Mouse (Mus musculus) E14TG2a.4 (cell line): ENCODE results near the gene Pck2.
A peak's percentile ranks its signal among the peaks of the same experiment; 100 is the strongest.

ENCODE experiments used
- H3K27me3 ChIP-seq: 2 replicates; pipeline ENCODE4 v1.6.1; 2014; ENCODE audit warnings: low read length, control low read depth; ENCODE audit not compliant: insufficient read depth
- H3K36me3 ChIP-seq: 2 replicates; pipeline ENCODE4 v1.6.1; 2014; ENCODE audit warnings: low read length, control low read depth; ENCODE audit not compliant: insufficient read depth
- H3K4me1 ChIP-seq: replicated peaks from 2 replicates; pipeline ENCODE4 v1.6.1; 2014; ENCODE audit warnings: low read depth, low read length, control low read depth
- H3K4me3 ChIP-seq: replicated peaks from 2 replicates; pipeline ENCODE4 v1.5.1; 2014; ENCODE audit warnings: mild to moderate bottlenecking, low read length
- H3K9me3 ChIP-seq: 2 replicates; pipeline ENCODE4 v1.6.1; 2014; ENCODE audit warnings: low read length, control low read depth
- CTCF ChIP-seq: conservative IDR thresholded peaks from 2 replicates; pipeline ENCODE4 v1.5.1; 2014; ENCODE audit warnings: low read length
- NANOG ChIP-seq: IDR thresholded peaks from 2 replicates; pipeline ENCODE4 v1.6.1; 2014; ENCODE audit warnings: borderline replicate concordance, low read length, mixed read lengths
- POU5F1 ChIP-seq: IDR thresholded peaks from 2 replicates; pipeline ENCODE4 v1.6.1; 2014; ENCODE audit warnings: low read length, borderline replicate concordance

The Pck2 gene

DNA sequence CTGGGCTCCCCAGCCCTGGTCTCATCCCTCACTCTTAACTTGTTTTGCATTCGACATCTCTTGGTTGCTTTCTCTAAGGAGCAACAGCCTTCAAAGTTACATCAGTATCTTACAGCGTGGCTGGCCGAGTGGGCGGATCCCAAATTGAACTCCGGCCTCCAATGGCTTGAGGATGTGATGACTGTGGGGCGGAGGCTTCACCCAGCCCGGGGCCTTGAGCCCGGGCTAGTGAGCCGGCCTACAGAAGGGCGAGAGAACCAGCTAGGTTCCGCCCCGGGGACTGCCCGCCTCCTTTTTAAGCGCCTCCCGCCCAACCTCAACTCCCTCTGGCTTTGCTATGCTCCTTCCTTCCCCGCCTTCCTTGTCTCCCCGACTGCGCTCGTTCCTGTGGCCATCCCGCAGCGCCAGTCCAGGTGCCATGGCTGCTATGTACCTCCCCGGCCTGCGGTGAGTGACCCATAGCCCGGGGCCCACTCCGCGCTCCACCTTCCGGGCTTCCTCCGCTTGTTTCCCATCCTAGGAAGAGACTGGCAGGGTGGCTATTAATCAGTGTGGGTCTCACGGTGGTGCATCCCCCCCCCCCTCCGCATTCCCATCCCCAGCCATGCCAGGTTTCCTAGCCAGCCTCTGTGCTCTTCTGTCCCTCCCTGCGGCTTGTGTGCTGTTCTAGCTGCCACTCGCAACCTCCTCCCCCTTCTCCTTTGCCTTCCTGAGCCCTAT is at the start of gene Pck2:
TSS of gene Pck2 (plus strand) at position 200 of the 720 bp plus-strand sequence.
- TF ChIP-seq CTCF (no peak), POU5F1 (no peak), NANOG (no peak)
- no peaks in the 10 kb centered on the region for H3K9me3 ChIP-seq

DNA sequence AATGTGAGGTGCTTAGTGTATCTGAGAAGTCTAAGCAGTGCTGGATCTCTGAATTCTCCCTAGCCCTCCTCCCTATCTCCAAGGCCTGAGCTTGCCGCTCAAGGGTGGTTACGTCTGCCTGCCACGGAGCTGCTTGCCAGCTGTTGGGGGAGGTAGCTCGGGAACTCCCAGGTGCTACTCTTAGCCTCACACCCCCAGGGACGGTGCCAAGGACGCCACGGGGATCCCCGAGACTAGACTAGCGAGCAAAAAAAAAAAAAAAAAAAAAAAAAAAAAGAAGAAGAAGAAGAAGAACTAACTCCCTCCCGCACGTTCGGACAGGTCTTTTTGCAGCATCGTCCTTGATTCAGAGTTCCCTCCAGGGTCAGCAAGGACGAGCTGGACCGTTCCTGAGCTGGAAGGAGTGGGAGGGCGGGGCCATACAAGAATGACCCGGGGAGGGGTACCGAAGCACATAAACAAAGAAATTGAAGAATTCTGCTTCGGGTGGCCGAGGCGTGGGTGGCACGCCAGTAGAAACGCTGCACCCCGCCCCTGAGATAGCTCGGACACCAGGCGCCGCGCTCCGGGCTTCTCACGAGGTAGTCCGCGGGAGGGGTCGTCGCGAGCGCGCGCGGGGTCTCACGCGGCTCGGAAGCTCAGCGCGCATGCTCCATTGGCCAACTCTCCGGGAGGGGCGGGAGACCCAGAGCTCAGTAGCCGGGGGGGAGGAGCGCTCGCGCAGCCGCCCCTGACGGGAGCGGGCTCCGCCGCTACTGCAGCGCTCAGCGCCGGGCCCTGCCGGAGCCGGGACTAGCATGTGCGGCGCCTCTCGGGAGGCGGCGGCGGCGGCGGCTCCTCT is 49.5 kb upstream of the Pck2 start, which contains the start of gene Carmil3:
TSS of gene Carmil3 (plus strand) at position 291 of the 841 bp plus-strand sequence.
- peak within 1 kb of the TSS; percentile 88 for H3K4me3 ChIP-seq
- H3K36me3 ChIP-seq: no peaks in the 10 kb centered on the region
- TF ChIP-seq CTCF (no peak), NANOG (no peak), POU5F1 (no peak)
- H3K9me3 ChIP-seq: no peaks in the 10 kb centered on the region
- H3K27me3 ChIP-seq: peaks cover 52% of the 10 kb centered on the region
- peaks cover 41% of the 10 kb centered on the region for H3K4me1 ChIP-seq

More for the DNA sequence above, at the start of gene Pck2:
- H3K36me3 ChIP-seq: peaks cover 37% of the 10 kb centered on the region
- H3K4me1 ChIP-seq: peaks cover 58% of the 10 kb centered on the region
- H3K4me3 ChIP-seq: peak within 1 kb of the TSS; percentile 83
- peaks cover 11% of the 10 kb centered on the region; the same call in 1 of the 2 replicates for H3K27me3 ChIP-seq

DNA sequence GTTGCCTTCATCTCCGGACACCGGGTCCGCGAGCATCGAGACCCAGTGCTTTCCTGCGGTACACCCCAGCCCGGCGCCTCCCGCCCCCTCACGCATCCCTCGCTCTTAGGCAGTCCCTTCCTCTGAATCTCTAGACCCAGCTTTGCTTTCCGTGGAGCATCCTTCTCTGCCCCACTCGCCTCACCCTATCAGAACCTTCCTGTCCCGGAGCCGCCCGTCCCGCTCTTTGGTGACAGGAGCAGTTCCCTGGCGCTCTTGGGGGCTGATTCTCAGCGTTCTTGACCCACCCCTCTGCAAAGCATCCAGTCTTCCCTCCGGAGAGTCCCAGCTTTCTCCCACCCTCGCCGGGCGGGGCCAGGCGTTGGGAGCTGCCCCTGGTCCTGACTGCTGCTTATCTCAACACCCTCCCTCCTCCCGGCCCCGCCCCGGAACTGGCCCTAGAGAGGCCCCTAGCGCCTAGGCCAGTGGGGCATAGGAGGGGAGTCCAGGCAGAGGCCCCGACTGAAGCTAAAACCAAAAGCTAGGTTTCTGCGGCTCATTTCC is 48.7 kb upstream of the Pck2 start:
- Histone ChIP-seq H3K4me1 (peaks cover 47% of the 10 kb centered on the region), H3K27me3 (peaks cover 58% of the 10 kb centered on the region)
- TF ChIP-seq CTCF (no peak), NANOG (no peak), POU5F1 (no peak)

DNA sequence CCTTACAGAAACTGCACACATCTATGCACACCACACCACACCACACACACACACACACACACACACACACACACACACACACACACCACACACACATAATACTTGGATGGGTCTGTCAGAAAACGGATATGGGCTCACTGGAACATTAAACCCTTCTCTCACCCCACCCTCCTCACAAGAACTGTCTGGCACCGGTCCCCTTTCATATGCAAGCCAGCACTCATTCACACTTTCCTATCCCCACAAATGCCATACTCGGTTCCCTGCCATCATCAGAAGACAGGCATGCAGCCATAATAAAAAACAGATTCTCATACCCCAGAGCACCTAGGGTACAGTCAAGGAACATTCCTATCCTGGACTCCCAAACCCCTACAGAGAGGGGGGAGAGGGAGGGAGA is 48.0 kb upstream of the Pck2 start:
- Histone ChIP-seq H3K9me3 (no peaks in the 10 kb centered on the region), H3K4me3 (no peak overlapping the region), H3K27me3 (peaks cover 64% of the 10 kb centered on the region), H3K4me1 (peaks cover 55% of the 10 kb centered on the region), H3K36me3 (no peaks in the 10 kb centered on the region)
- TF ChIP-seq POU5F1 (no peak), CTCF (no peak), NANOG (no peak)

More for the DNA sequence above, 48.7 kb upstream of the Pck2 start:
- H3K9me3 ChIP-seq: no peaks in the 10 kb centered on the region
- H3K4me3 ChIP-seq: peak overlapping the region; percentile 88
- H3K36me3 ChIP-seq: no peaks in the 10 kb centered on the region

DNA sequence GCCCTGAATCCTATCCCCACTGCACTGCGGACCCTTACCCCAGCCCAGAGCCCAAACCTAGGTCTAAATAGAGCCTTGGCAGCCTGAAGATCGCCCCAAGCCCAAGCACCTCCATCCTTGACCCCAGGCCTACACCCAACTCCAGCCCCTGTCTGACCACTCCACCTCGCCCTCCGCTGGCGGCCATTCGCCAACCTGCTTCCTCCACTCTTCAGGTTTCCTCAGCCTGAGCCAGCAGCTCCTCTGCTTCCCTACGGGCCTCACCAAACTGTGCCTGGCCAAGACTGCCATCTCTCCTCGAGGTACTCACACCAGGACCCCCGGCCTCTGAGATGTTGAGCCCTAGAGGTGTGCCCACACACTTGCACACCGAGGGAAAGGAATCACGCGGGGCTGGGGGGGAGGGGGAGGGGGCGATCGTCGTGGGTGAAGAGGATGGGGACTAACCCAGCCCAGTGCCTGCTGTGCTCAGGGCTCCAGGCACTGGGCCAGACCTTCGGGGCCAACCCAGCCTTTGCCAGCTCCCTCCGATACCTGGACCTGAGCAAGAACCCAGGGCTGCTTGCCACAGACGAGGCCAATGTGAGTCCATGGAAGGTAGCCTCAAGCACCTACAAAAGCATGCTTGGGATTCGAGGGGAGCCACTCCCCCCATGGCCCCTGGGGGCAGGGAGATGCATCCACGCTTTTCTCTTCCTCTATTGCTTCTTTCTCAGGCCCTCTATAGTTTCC is 44.4 kb upstream of the Pck2 start:
- Histone ChIP-seq H3K4me1 (peaks cover 68% of the 10 kb centered on the region), H3K27me3 (peaks cover 75% of the 10 kb centered on the region), H3K4me3 (no peak overlapping the region), H3K36me3 (no peaks in the 10 kb centered on the region), H3K9me3 (no peaks in the 10 kb centered on the region)
- TF ChIP-seq POU5F1 (no peak), CTCF (no peak), NANOG (no peak)

DNA sequence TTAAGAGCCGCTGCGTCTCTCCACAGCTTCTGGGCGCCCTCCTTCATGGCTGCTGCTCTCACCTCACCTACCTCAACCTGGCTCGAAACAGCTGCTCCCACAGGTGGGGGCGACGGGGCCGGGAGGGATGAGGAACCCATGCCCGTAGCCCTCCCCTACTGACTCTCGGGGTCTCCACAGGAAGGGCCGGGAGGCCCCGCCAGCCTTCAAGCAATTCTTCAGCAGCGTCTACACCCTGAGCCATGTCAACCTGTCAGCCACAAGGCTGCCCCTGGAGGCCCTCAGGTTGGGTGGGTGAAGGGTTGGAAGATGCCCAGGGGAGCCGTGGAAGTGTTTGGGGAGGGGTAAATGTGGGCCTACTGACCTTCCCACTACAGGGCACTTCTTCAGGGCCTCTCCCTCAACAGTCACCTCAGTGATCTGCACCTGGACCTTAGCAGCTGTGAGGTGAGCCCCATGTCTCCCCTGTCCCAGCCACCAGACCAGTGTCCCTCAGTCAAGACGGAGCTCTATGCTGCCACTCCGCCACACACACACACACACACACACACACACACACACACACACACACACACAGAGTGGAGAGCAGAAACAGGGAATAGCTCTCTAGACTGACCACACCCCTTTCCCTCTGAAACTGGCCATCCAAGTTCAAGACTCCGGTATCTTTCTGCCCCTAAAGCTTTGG is 43.2 kb upstream of the Pck2 start:
- Histone ChIP-seq H3K36me3 (no peaks in the 10 kb centered on the region), H3K9me3 (no peaks in the 10 kb centered on the region), H3K4me3 (0 out of 2 replicates have a peak overlapping the region, but pooled peaks have one; percentile 10), H3K4me1 (peaks cover 67% of the 10 kb centered on the region), H3K27me3 (peaks cover 80% of the 10 kb centered on the region)
- TF ChIP-seq NANOG (no peak), POU5F1 (no peak), CTCF (no peak)

DNA sequence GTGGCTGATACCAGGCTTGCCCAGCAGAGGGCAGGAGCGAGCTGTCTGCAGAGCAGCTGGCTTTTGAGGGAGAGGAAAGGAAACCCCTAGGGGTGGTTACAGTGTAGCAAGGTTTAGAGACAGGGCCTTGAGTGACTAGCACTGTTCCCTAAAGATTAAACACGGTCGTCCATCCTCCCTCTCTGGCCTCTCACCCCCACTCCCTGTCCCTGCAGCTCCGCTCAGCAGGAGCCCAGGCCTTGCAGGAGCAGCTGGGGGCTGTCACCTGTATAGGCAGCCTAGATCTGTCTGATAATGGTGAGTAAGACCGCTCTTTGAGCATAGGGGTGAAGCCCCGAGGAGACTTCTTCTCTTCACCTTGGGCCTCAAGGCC is 42.6 kb upstream of the Pck2 start:
- Histone ChIP-seq H3K27me3 (peaks cover 84% of the 10 kb centered on the region), H3K4me1 (peaks cover 61% of the 10 kb centered on the region), H3K4me3 (no peak overlapping the region), H3K36me3 (no peaks in the 10 kb centered on the region), H3K9me3 (no peaks in the 10 kb centered on the region)
- TF ChIP-seq POU5F1 (no peak), CTCF (peak; percentile 99), NANOG (no peak)
